Mouse (Mus musculus) kidney, adult 2 months (tissue): ENCODE data around the gene Bricd5.

Experiments
- CTCF ChIP-seq: fragments of 200-500 bp; conservative IDR thresholded peaks from 2 replicates; pipeline ENCODE4 v1.5.1; 2011; ENCODE audit warnings: low read depth, mild to moderate bottlenecking, control low read depth, low read length, moderate library complexity, mixed read lengths; ENCODE audit not compliant: insufficient read depth, insufficient read length
- POLR2A ChIP-seq: fragments of 200-500 bp; IDR thresholded peaks from one replicate; pipeline ENCODE4 v1.6.1; 2011; ENCODE audit warnings: low read depth, low read length, control low read depth

DNA sequence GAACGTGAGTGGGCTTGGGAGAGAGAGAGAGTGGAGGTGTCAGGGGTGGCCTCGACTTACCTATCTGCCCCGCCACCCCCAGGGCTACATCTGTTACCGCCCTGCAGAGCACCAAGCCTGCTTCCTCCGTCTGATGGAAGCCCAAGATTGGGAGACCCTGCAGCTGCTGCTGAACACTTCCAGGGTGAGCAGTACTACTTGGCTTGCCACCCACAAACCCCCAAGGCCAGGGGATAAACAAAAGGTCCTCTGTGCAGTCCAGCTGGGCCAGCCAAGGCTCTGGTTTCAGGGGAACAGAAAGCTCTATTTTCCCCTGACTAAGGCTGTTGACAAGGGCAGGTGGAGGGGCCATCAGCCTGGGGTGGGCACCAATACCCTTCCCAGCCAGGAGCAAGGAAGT is 873 bp downstream of the Bricd5 start:
- no peak for TF ChIP-seq POLR2A
- TF ChIP-seq CTCF: no peak
